Mouse (Mus musculus) myocyte (in vitro differentiated cells): ENCODE measurements around the gene Rbm38.

ENCODE experiments used
- CEBPB ChIP-seq: IDR thresholded peaks from 2 replicates; pipeline ENCODE4 v1.6.1; 2011; ENCODE audit warnings: mild to moderate bottlenecking, moderate library complexity; ENCODE audit not compliant: poor library complexity, insufficient read depth, severe bottlenecking
- E2F4 ChIP-seq: IDR thresholded peaks from one replicate; pipeline ENCODE4 v1.6.1; 2011; ENCODE audit warnings: mild to moderate bottlenecking, control low read depth, moderate library complexity; ENCODE audit not compliant: insufficient read depth
- POLR2A ChIP-seq: IDR thresholded peaks from one replicate; pipeline ENCODE4 v1.6.1; 2011; ENCODE audit warnings: low read depth, mild to moderate bottlenecking, control low read depth, moderate library complexity; ENCODE audit not compliant: insufficient read length
- SRF ChIP-seq: IDR thresholded peaks from one replicate; pipeline ENCODE4 v1.6.1; 2011; ENCODE audit warnings: low read depth; ENCODE audit not compliant: control insufficient read depth, insufficient read length
- USF1 ChIP-seq: IDR thresholded peaks from one replicate; pipeline ENCODE4 v1.6.1; 2011; ENCODE audit warnings: low read depth, mild to moderate bottlenecking, control low read depth, moderate library complexity

- TF ChIP-seq POLR2A (no peak), SRF (no peak), USF1 (no peak), E2F4 (no peak), CEBPB (no peak)
Observed at GRCm38 (mm10) chr2:173040803-173041202, 20.5 kb downstream of the Rbm38 start.
